Mouse (Mus musculus) adrenal gland, postnatal 36 days (tissue): ENCODE measurements at regions not wholly inside any gene's neighbourhood (a gene's known extent, or its start where the extent isn't known, plus 50 kb on each side); places are given as distances from the start of the nearest gene placed in this dataset.

ENCODE experiments used
- DNase-seq, 2 experiments: peaks; one replicate each; pipeline ENCODE4 v3.0.0; 2021; ENCODE audit warnings: mixed read lengths in 1 of 2

DNA sequence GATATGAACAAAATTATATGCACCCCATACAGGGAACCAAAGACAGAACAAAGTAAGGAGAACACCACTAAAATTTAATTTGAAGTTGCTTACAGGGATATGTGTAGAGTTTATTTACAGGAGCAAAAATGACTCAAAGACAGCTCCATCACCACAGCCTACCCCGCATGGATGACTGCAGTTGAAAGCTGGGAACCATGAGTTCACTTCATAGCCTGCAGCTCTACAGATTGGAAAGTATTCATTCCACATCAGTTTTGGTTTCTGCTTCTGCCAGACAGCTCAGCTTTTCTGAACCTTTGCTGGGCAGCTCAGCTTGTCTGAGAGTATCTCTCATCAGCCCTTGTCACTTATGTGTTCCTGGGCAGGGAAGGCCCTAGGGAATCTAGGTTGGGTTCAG, 160.6 kb upstream of the Sema3d start:
- no peak for DNase-seq

GRCm38 (mm10) chr5:12233377-12234096, 149.6 kb upstream of the Sema3d start:
- DNase-seq = no peak

DNA sequence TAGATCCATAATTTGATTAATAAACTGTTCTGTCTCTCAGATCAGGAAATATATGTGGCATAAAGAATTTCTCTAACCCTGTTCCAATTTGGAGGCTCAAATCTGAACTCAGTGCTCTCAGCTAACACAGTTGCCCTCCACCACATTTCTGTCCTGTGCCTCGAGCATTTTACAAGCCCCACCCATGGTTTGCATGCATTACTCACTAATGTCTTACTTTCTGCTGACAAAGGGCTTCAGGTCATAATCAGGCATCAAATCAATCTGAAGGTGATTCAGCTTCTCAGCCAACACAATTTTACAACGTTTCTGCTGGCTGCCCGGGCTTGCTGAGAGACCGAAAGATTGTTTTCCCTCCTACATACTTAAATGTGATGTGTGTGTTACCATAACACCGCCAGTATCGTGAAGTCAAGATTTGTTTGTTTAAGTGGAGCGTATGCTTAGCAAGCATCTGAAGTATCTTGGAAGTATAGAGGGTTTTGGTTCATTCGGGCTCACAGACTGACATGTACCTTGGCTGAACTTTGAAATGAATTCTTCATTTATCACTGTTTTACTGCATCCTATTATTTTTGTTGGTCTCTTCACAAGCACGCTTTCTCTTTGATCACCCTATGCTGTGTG, 139.9 kb upstream of the Sema3d start:
- no peak for DNase-seq

DNA sequence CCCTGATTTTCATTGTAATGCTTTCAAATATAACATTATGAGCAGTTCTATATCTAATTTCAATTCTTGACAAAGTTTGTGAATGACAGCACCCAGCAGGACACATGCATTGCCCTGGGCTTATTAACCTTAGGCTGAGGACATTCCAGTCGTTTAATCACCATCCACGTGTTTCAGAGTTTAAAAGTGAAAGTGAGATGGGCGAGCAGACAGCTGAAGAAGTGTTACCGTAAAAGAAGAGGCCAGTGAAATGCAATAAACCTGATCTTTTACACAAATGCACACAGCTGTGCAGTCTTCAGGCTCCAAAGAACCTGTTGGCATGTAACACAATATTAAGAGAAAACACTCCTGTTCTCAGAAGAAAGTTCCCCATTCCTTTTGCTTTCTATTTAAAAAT, 89.5 kb upstream of the Sema3d start:
- no peak for DNase-seq

GRCm38 (mm10) chr5:12297331-12297730, 85.9 kb upstream of the Sema3d start:
- no peak for DNase-seq

DNA sequence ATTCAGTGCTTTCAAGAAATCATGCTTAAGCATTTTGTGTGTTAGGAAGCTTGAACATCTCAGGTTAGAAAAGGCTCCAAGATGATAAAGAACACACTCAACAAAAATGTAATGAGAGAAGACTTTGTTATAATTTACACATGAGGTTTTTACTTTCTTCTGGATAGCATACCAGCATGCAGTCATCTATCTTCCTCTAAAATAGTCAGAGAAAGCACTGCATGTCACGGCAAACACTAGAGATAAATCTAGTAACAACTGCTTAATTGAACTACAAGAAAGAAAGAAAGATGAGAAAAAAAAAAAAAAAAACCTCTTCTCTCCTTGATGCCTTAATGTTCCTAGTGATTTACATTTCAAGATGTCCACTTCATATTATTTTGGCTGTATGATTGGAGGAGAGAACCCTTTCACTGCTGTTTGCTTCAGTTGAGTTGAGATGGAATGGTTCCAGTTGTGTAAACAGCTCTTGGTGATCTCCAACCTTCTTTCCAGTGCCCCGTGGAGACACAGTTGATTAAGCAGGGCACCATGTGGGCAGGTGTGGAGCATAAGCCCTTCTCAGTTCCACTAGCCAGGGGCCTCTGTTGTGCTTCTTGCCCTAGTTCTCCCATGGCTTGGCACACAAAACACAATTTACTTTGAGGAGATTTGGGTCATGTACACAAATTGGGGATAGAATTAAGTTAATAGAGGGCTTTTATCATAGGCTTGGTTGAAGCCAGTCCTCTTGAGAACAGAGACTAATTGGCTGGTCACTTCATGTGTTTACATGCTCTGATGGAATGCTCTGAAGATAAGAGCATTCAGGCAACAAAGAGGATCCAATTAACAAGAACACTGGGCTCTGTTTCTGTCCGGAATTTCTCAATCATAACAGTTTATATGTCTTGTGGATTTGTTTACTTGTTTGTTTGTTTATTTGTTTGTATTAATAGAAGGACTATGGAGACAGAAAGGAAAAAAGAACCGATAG, 81.1 kb upstream of the Sema3d start:
- DNase-seq = no peak

GRCm38 (mm10) chr5:12309408-12309807, 73.8 kb upstream of the Sema3d start:
- no peak for DNase-seq

GRCm38 (mm10) chr5:12332648-12333305, 50.4 kb upstream of the Sema3d start:
- DNase-seq = no peak
